Mouse (Mus musculus) ES-E14 (cell line): ENCODE results near the gene Grk5.

Source experiments
- CHD2 ChIP-seq: IDR thresholded peaks from 2 replicates; pipeline ENCODE4 v1.6.1; 2014; ENCODE audit warnings: mild to moderate bottlenecking, low read depth, low read length, inconsistent platforms
- HCFC1 ChIP-seq: IDR thresholded peaks from 2 replicates; pipeline ENCODE4 v1.6.1; 2012; ENCODE audit warnings: low read length, inconsistent platforms, borderline replicate concordance; ENCODE audit not compliant: insufficient read depth
- MAFK ChIP-seq: IDR thresholded peaks from 2 replicates; pipeline ENCODE4 v1.6.1; 2014; ENCODE audit warnings: mild to moderate bottlenecking, low read depth, low read length, inconsistent platforms; ENCODE audit not compliant: insufficient read depth

DNA sequence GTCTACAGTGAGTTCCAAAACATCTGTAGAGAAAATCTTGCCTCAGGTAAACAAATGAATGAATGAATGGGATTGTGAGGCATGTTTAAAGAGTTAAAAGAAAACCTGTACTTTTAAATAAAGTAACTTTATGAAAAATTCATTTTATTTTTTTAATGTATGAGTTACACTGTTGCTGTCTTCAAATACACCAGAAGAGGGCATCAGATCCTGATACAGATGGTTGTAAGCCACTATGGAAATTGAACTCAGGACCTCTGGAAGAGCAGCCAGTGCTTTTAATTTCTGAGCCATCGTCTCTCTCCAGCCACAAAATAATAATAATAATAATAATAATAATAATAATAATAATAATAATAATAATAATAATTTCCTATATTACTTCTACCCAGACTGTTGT, 19.1 kb upstream of the Grk5 start:
- TF ChIP-seq HCFC1, result no peak
- TF ChIP-seq MAFK, result no peak
- TF ChIP-seq CHD2, result no peak
